Mouse (Mus musculus) embryonic facial prominence, embryonic 15.5 days (tissue): ENCODE results near the gene Cacna2d2. TPM values are rescaled to one million over a fixed set of nuclear protein-coding genes. Genes with fewer than 3 reads are reported as not detected.

Source experiments
- ATAC-seq: fragments of 200-750 bp; cut with Nextera tagmentation; 2 replicates; pipeline ENCODE4 v1.8.0; 2017; ENCODE audit warnings: low read depth, moderate TSS enrichment; ENCODE audit not compliant: insufficient number of reproducible peaks, low FRiP score, low TSS enrichment
- H3K27ac ChIP-seq: fragments of 300-500 bp; sonication (generic); replicated peaks from 2 replicates; pipeline ENCODE4 v1.5.1; 2015; ENCODE audit warnings: mild to moderate bottlenecking, inconsistent platforms
- H3K27me3 ChIP-seq: fragments of 300-500 bp; sonication (generic); 2 replicates; pipeline ENCODE4 v1.6.1; 2015; ENCODE audit warnings: inconsistent platforms
- H3K36me3 ChIP-seq: fragments of 300-500 bp; sonication (generic); 2 replicates; pipeline ENCODE4 v1.6.1; 2015; ENCODE audit warnings: mild to moderate bottlenecking, inconsistent platforms
- H3K4me1 ChIP-seq: fragments of 300-500 bp; sonication (generic); 2 replicates; pipeline ENCODE4 v1.6.1; 2015; ENCODE audit warnings: inconsistent platforms
- H3K4me2 ChIP-seq: fragments of 300-500 bp; sonication (generic); replicated peaks from 2 replicates; pipeline ENCODE4 v1.6.1; 2015; ENCODE audit warnings: mild to moderate bottlenecking, inconsistent platforms
- H3K4me3 ChIP-seq: fragments of 300-500 bp; sonication (generic); replicated peaks from 2 replicates; pipeline ENCODE4 v1.5.1; 2015; ENCODE audit warnings: mild to moderate bottlenecking, inconsistent platforms
- H3K9ac ChIP-seq: fragments of 300-500 bp; sonication (generic); 2 replicates; pipeline ENCODE4 v1.6.1; 2015; ENCODE audit warnings: inconsistent platforms
- H3K9me3 ChIP-seq: fragments of 300-500 bp; sonication (generic); replicated peaks from 2 replicates; pipeline ENCODE4 v1.6.1; 2016; ENCODE audit warnings: inconsistent platforms
- WGBS: fragments of 180-500 bp; shearing (Covaris S2); methylation state at CpG from one replicate; pipeline ENCODE4 v1.1.7; 2015; 5-methylcytosine and 5-hydroxymethylcytosine counted together
- polyA plus RNA-seq: library from polyadenylated mRNA; unstranded; fragments of >200 nt; fragmentation: Nextera tagmentation; extraction: Ambion mirVana; gene quantifications from 2 replicates; pipeline ENCODE4 v1.2.1, GENCODE M21; 2015

The Cacna2d2 gene
- polyA plus RNA-seq, 1 experiment from 2014 or later: 1.3 TPM

DNA sequence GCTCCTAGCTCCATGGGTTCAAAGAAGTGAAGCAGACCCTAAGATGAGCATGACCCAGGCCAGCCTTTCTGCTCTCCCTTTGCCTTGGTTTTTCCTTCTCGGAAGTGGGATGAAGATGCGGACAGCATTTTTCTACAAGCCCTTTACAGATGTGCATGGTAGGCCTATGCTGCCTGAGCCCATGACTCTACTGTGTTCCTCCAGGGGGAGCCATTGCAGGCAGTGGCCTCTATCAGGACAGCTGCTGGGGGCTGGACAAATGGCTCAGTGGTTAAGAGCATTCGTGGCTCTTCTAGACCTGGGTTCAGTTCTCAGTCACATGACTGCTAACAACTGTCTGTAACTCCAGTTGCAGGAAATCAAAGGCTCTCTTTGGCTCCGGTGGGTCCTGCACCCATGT, 83.4 kb downstream of the Cacna2d2 start:
- 0 out of 2 replicates have a peak, but pooled peaks cover 3% of the 10 kb centered on the region for H3K27me3 ChIP-seq
- WGBS: 79% methylated on average over 4 of the region's 4 CpGs
- no peak overlapping the region for H3K9ac ChIP-seq
- no peaks in the 10 kb centered on the region for H3K9me3 ChIP-seq
- no peak for ATAC-seq
- no peaks in the 10 kb centered on the region for H3K36me3 ChIP-seq
- no peak overlapping the region for H3K4me3 ChIP-seq
- no peak overlapping the region for H3K4me2 ChIP-seq
- H3K27ac ChIP-seq: no peak overlapping the region
- peaks cover 37% of the 10 kb centered on the region for H3K4me1 ChIP-seq

DNA sequence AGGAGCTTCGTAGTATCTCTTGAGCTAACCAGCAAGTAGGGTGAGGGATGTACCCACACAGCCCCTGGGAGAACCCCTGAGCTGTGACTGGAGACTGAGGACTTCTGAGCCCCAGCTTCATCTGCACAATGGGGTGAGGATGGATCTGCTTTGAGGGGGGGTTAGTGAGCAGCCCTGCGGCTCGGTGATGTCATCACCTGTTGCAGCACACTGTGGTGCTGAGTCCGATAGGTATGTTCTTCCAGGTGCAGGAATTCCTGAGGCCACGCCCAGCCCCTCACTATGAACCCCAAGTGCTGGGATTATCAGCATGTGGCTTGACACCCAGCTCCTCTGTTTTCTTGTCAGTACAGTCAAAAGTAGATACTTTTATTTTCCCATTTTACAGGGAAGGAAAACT, 84.3 kb downstream of the Cacna2d2 start:
- ATAC-seq: no peak

DNA sequence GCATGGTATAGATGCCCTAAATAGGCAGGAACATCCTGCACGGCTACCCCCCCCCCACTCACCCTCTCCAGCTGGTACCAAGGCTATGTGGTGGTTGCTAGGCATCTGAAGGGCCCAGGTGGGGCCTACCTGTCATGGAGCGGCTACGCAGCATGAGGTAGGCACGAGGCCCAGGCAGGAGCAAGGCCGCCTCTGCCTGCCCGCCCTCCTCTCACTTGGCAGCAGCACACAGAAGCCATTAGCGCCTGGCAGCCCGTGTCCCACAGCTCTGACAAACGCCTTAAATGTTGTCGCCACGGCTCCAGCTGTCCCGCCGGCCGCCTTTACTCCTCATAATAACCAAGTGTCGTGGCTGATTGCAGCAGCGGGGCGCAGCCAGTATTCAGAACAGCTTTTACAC, 84.9 kb downstream of the Cacna2d2 start:
- H3K27ac ChIP-seq: no peak overlapping the region
- ATAC-seq: no peak
- H3K36me3 ChIP-seq: no peaks in the 10 kb centered on the region
- H3K9me3 ChIP-seq: no peaks in the 10 kb centered on the region
- no peak overlapping the region for H3K4me2 ChIP-seq
- H3K4me1 ChIP-seq: peaks cover 30% of the 10 kb centered on the region
- H3K27me3 ChIP-seq: 0 out of 2 replicates have a peak, but pooled peaks cover 3% of the 10 kb centered on the region
- no peak overlapping the region for H3K4me3 ChIP-seq
- no peak overlapping the region for H3K9ac ChIP-seq
- 58% methylated on average over 17 of the region's 17 CpGs for WGBS

More for the DNA sequence above, 84.3 kb downstream of the Cacna2d2 start:
- Histone ChIP-seq H3K9me3 (no peaks in the 10 kb centered on the region), H3K4me3 (no peak overlapping the region), H3K27ac (no peak overlapping the region), H3K36me3 (no peaks in the 10 kb centered on the region), H3K9ac (no peak overlapping the region), H3K4me1 (peaks cover 36% of the 10 kb centered on the region), H3K4me2 (no peak overlapping the region), H3K27me3 (0 out of 2 replicates have a peak, but pooled peaks cover 3% of the 10 kb centered on the region)
- WGBS: 83% methylated on average over 5 of the region's 5 CpGs

DNA sequence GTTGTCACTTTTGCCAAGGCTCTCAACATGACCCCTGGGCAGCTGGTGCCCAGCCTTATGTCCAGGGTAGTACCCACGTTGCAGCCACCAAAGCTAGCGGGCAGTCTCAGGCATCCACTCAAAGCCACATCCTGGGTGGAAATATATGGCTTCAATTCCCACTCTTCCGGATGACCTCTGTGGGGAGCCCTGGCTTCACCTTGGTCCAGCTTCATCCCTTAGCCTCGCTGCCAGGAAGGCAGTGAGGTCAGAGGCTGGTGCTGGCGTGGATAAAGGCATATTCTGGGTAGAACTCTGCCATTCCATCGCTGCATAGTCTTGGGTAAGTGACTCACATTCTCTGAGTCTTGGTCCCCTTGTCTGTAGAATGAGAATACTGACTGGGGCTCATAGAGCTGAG, 85.4 kb downstream of the Cacna2d2 start:
- Histone ChIP-seq H3K4me1 (peaks cover 26% of the 10 kb centered on the region), H3K9me3 (no peaks in the 10 kb centered on the region), H3K4me3 (no peak overlapping the region), H3K27ac (no peak overlapping the region), H3K4me2 (no peak overlapping the region), H3K9ac (no peak overlapping the region), H3K27me3 (0 out of 2 replicates have a peak, but pooled peaks cover 3% of the 10 kb centered on the region), H3K36me3 (no peaks in the 10 kb centered on the region)
- no peak for ATAC-seq
- WGBS: 79% methylated on average over 6 of the region's 6 CpGs

DNA sequence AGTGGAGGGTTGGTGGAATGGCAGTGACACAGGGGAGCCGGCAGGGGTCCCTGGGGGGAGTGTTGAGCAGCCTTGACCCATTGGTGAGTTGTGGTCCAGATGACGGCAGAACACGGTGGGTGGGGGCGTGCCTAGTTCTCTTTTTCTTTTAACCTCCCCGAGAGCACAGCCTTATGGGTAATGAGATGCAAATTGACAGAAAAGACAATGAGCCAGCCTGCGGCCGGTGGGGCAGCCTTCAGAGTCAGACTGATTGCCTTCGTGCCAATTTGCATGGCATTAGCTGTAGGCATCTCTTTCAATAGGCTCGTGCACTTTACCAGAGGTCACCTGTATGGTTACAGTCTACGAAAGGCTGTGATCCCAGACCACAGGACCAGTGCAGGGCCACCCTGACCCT, 86.7 kb downstream of the Cacna2d2 start:
- no peak overlapping the region for H3K4me2 ChIP-seq
- H3K27me3 ChIP-seq: 0 out of 2 replicates have a peak, but pooled peaks cover 3% of the 10 kb centered on the region
- no peak overlapping the region for H3K27ac ChIP-seq
- H3K4me1 ChIP-seq: peaks cover 13% of the 10 kb centered on the region; the same call in 1 of the 2 replicates
- H3K9ac ChIP-seq: no peak overlapping the region
- 57% methylated on average over 10 of the region's 10 CpGs for WGBS
- ATAC-seq: no peak
- H3K36me3 ChIP-seq: no peaks in the 10 kb centered on the region
- no peak overlapping the region for H3K4me3 ChIP-seq
- H3K9me3 ChIP-seq: no peaks in the 10 kb centered on the region

DNA sequence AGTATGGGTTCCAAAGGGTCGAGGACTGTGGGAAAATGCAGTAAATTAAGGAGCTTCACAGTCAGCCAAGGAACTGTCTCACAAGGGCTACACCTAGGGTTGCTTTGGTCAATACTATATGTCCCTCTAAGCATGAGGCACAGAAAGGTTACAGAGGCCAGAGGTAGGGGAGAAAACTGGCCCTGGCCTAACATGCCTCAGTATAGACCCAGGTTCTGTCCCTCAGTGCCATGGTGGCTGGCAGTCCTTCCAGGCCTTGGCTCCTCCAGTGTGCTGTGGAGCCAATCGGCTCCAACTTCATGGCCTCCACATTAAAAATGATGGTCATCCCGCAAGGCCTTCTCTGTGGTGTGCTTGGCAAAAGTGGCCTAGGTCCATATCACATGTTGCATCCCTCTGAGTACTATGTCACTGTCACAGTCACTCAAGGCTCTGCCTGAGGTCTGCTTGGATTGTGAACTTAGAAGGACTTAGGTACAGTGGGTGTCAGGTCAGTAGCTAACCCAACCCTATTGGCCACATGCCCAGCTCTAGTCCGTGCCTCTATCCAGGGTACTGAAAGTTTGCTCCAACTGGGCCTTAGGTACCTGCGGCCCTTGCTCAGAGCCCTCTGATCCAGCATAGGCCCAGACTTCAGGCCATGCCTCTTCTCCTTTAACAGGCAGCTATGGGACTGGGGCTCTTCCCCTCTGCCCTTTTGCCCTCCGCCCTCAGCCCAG, 87.3 kb downstream of the Cacna2d2 start:
- no peaks in the 10 kb centered on the region for H3K9me3 ChIP-seq
- no peak overlapping the region for H3K27ac ChIP-seq
- ATAC-seq: no peak
- no peak overlapping the region for H3K4me2 ChIP-seq
- H3K27me3 ChIP-seq: no peaks in the 10 kb centered on the region
- no peak overlapping the region for H3K4me3 ChIP-seq
- H3K4me1 ChIP-seq: peaks cover 8% of the 10 kb centered on the region; the same call in 1 of the 2 replicates
- 64% methylated on average over 6 of the region's 6 CpGs for whole genome bisulfite sequencing
- no peak overlapping the region for H3K9ac ChIP-seq
- no peaks in the 10 kb centered on the region for H3K36me3 ChIP-seq

DNA sequence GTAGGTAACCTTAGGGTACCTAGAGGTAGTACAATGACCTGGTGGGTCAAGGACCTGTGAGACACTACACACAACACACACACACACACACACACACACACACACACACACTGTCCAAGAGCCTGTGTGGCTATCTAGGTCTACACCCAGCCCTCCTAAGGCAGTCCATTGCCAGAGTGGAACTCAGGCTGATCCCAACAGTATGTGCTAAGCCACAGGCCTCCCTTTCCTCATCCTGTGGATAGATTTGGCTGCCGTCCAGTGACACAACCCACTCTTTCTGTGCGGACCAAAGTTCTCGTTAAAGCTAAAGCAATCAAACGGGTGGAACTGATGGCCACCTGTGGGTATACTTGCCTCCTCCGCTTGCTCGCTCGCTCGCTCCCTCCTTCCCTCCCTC, 90.7 kb downstream of the Cacna2d2 start:
- WGBS: 46% methylated on average over 8 of the region's 8 CpGs
- no peak overlapping the region for H3K4me3 ChIP-seq
- H3K27ac ChIP-seq: no peak overlapping the region
- H3K27me3 ChIP-seq: no peaks in the 10 kb centered on the region
- H3K36me3 ChIP-seq: no peaks in the 10 kb centered on the region
- no peaks in the 10 kb centered on the region for H3K9me3 ChIP-seq
- peaks cover 10% of the 10 kb centered on the region; the same call in 1 of the 2 replicates for H3K4me1 ChIP-seq
- 0 out of 2 replicates have a peak, but pooled peaks have one; percentile 44 for ATAC-seq
- H3K9ac ChIP-seq: no peak overlapping the region
- no peak overlapping the region for H3K4me2 ChIP-seq

DNA sequence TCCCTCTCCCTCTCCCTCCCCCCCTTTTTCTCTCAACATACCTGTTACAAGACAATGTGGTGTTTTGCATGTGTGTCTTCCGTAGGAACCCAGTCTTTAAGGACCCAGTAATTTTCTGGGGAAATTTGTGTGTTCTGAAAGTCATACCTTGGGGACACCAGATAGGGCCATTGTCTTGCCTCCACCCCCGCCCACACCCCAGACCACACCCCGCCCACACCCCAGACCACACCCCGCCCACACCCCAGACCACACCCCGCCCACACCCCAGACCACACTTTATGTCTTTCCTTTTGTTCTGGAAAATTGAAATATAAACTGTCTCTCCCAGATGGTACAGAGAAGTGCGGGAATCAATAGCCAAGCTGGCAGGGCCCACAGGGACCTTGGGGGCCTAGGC, 91.2 kb downstream of the Cacna2d2 start:
- Histone ChIP-seq H3K4me1 (peaks cover 10% of the 10 kb centered on the region; the same call in 1 of the 2 replicates), H3K27me3 (no peaks in the 10 kb centered on the region)

DNA sequence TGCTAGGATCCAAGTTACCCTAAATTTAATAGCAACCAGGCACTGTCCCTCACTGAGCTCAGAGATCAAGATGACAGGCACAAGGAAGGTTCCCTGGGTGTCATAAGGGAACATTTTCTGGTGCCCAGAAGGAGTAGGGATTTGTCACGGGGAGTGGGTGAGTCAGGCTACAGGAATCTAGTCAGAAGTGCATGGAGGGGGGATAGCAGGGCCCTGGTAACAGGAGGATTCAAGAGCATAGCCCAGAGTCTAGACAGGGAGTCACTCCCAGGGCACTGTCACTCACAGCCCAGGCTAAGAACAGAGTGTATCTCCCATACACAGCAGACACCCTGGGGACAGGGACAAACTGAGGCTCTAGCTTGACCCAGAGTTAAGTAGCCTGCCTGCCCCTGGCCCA, 94.1 kb downstream of the Cacna2d2 start:
- Histone ChIP-seq H3K27me3 (no peaks in the 10 kb centered on the region), H3K36me3 (no peaks in the 10 kb centered on the region), H3K4me2 (no peak overlapping the region), H3K9me3 (no peaks in the 10 kb centered on the region), H3K9ac (no peak overlapping the region), H3K27ac (no peak overlapping the region), H3K4me3 (no peak overlapping the region), H3K4me1 (peaks cover 10% of the 10 kb centered on the region; the same call in 1 of the 2 replicates)
- peak; percentile 26; the same call in 1 of the 2 replicates for ATAC-seq
- 4% methylated on average over 1 of the region's 1 CpGs for WGBS

More for the DNA sequence above, 91.2 kb downstream of the Cacna2d2 start:
- Histone ChIP-seq H3K9ac (no peak overlapping the region), H3K9me3 (no peaks in the 10 kb centered on the region), H3K4me2 (no peak overlapping the region), H3K27ac (no peak overlapping the region), H3K36me3 (no peaks in the 10 kb centered on the region), H3K4me3 (no peak overlapping the region)
- ATAC-seq: no peak
- 71% methylated on average over 6 of the region's 6 CpGs for WGBS

DNA sequence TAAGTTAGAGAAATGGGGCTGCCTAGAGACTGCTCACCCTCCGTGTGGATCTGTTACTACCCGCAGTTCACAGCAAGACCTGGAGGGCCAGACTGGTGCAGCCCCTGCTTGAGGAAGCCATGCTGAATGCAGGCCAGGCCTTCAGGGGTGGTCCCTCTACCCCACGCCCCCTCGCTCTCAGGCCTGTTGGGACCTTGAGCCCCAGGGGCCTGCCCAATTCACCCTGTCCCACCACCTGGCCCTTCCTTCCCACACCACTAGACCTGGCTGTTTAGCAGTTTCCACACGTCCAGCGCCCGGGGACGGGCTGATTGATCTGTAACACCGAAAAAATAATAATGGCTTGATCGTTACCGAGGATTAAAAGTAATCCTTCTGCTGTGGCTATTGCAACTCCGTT, 94.8 kb downstream of the Cacna2d2 start:
- H3K4me3 ChIP-seq: no peak overlapping the region
- no peak for ATAC-seq
- H3K4me2 ChIP-seq: no peak overlapping the region
- H3K27ac ChIP-seq: no peak overlapping the region
- H3K9me3 ChIP-seq: no peaks in the 10 kb centered on the region
- no peak overlapping the region for H3K9ac ChIP-seq
- 71% methylated on average over 12 of the region's 12 CpGs for WGBS
- peaks cover 10% of the 10 kb centered on the region; the same call in 1 of the 2 replicates for H3K4me1 ChIP-seq
- no peaks in the 10 kb centered on the region for H3K27me3 ChIP-seq
- H3K36me3 ChIP-seq: no peaks in the 10 kb centered on the region

DNA sequence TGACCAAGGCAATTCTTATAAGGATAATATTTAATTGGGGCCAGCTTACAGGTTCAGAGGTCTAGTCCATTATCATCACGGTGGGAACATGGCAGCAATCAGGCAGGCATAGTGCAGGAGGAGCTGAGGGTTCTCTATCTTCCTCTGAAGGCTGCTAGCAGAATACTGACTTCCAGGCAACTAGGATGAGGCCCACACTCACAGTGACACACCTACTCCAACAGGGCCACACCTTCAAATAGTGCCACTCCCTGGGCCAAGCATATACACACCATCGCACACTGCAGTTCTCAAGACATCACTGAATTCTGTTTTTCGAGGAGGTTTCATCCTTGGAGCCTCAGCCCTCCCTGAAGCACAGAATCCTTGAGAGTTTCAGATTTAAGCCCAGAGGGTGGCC, 96.9 kb downstream of the Cacna2d2 start:
- H3K27me3 ChIP-seq: no peaks in the 10 kb centered on the region
- no peak for ATAC-seq
- 81% methylated on average over 3 of the region's 3 CpGs for WGBS
- no peak overlapping the region for H3K9ac ChIP-seq
- 0 out of 2 replicates have a peak, but pooled peaks cover 10% of the 10 kb centered on the region for H3K4me1 ChIP-seq
- no peak overlapping the region for H3K27ac ChIP-seq
- H3K4me2 ChIP-seq: no peak overlapping the region
- no peak overlapping the region for H3K4me3 ChIP-seq
- H3K9me3 ChIP-seq: no peaks in the 10 kb centered on the region
- H3K36me3 ChIP-seq: no peaks in the 10 kb centered on the region
